Mouse (Mus musculus): ENCODE data around the gene Cnot10. TPM values are rescaled to one million over a fixed set of nuclear protein-coding genes. Genes with fewer than 3 reads are reported as not detected.

Gene Cnot10
- polyA plus RNA-seq, 1 experiment from 2014 or later: 50.0 TPM

DNA sequence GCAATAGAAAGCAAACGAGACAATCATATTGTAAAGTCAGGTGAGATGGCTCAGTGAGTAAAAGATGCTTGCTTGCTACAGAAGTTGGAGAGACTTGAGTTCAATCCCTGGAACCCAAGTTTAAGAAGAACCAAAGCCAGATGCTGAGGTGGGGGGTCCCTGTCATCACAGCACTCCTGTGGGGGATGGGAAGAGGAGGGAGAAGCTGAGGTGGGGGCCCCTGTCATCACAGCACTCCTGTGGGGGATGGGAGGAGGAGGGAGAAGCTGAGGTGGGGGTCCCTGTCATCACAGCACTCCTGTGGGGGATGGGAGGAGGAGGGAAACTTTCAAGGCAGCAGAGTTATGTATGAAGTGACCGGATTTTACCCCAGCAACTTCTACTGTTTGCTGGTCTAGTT, 33.6 kb upstream of the Cnot10 start:
- H3K9me3 ChIP-seq (ENCODE audit: control insufficient read depth, low read length): no peaks in the 10 kb centered on the region
- 48% methylated on average over 2 of the region's 2 CpGs for WGBS
- no peaks in the 10 kb centered on the region for H3K36me3 ChIP-seq (ENCODE audit: control insufficient read depth, insufficient read depth, low read length)
- H3K27ac ChIP-seq (ENCODE audit: low read length): no peak overlapping the region
- no peak overlapping the region for H3K4me2 ChIP-seq (ENCODE audit: low read depth, low read length)
- peaks cover 7% of the 10 kb centered on the region; the same call in 1 of the 2 replicates for H3K4me1 ChIP-seq (ENCODE audit: control insufficient read depth, insufficient read depth, low read length)
- H3K9ac ChIP-seq (ENCODE audit: low read depth, low read length): no peak overlapping the region
- no peak overlapping the region for H3K4me3 ChIP-seq (ENCODE audit: low read length)
- H3K27me3 ChIP-seq (replicated peaks; ENCODE audit: control insufficient read depth, insufficient read depth, low read length): no peaks in the 10 kb centered on the region
- ATAC-seq: no peak

- ATAC-seq: peak; percentile 63
- WGBS: 5% methylated on average over 24 of the region's 24 CpGs
- peak overlapping the region; percentile 36 for H3K4me3 ChIP-seq (ENCODE audit: low read length)
- H3K4me2 ChIP-seq (ENCODE audit: low read depth, low read length): peak overlapping the region; percentile 75
- no peaks in the 10 kb centered on the region for H3K36me3 ChIP-seq (ENCODE audit: control insufficient read depth, insufficient read depth, low read length)
- no peak overlapping the region for H3K27ac ChIP-seq (ENCODE audit: low read length)
- H3K27me3 ChIP-seq (replicated peaks; ENCODE audit: control insufficient read depth, insufficient read depth, low read length): no peaks in the 10 kb centered on the region
- peak overlapping the region; percentile 64 for H3K9ac ChIP-seq (ENCODE audit: low read depth, low read length)
- H3K4me1 ChIP-seq (ENCODE audit: control insufficient read depth, insufficient read depth, low read length): peaks cover 7% of the 10 kb centered on the region; the same call in 1 of the 2 replicates
- H3K9me3 ChIP-seq (ENCODE audit: control insufficient read depth, low read length): no peaks in the 10 kb centered on the region
These were observed 32.9 kb upstream of the Cnot10 start for GRCm38 (mm10) chr9:114672703-114673561.

DNA sequence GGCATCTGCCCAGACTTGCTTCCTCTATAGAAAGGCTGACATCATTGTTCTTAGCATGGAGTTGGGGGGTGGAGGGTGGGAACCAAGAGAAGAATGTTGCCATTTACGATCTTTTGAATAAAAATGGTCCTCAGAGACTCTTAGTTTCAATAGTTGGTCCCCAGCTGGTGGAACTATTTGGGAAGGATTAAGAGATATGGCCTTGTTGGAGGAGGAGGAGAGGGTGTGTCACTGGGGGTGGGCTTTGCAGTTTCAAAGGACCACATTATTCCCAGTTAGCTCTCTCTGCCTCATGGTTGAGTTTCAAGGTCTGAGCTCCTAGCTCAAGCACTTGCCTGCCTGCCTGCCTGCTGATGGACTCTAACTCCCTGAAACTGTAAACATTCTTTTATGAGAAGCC, 32.0 kb upstream of the Cnot10 start:
- peaks cover 7% of the 10 kb centered on the region; the same call in 1 of the 2 replicates for H3K4me1 ChIP-seq (ENCODE audit: control insufficient read depth, insufficient read depth, low read length)
- ATAC-seq: no peak
- H3K4me3 ChIP-seq (ENCODE audit: low read length): no peak overlapping the region
- H3K27me3 ChIP-seq (replicated peaks; ENCODE audit: control insufficient read depth, insufficient read depth, low read length): no peaks in the 10 kb centered on the region
- H3K9ac ChIP-seq (ENCODE audit: low read depth, low read length): no peak overlapping the region
- 68% methylated on average over 1 of the region's 1 CpGs for WGBS
- no peak overlapping the region for H3K27ac ChIP-seq (ENCODE audit: low read length)
- no peaks in the 10 kb centered on the region for H3K9me3 ChIP-seq (ENCODE audit: control insufficient read depth, low read length)
- H3K4me2 ChIP-seq (ENCODE audit: low read depth, low read length): no peak overlapping the region
- no peaks in the 10 kb centered on the region for H3K36me3 ChIP-seq (ENCODE audit: control insufficient read depth, insufficient read depth, low read length)

GRCm38 (mm10) chr9:114669011-114669410, 29.0 kb upstream of the Cnot10 start:
- Histone ChIP-seq H3K4me3 (ENCODE audit: low read length) (no peak overlapping the region), H3K36me3 (ENCODE audit: control insufficient read depth, insufficient read depth, low read length) (no peaks in the 10 kb centered on the region), H3K9me3 (ENCODE audit: control insufficient read depth, low read length) (no peaks in the 10 kb centered on the region), H3K9ac (ENCODE audit: low read depth, low read length) (no peak overlapping the region), H3K27me3 (replicated peaks; ENCODE audit: control insufficient read depth, insufficient read depth, low read length) (no peaks in the 10 kb centered on the region), H3K4me2 (ENCODE audit: low read depth, low read length) (no peak overlapping the region), H3K27ac (ENCODE audit: low read length) (no peak overlapping the region), H3K4me1 (ENCODE audit: control insufficient read depth, insufficient read depth, low read length) (peaks cover 7% of the 10 kb centered on the region; the same call in 1 of the 2 replicates)
- ATAC-seq: no peak
- 56% methylated on average over 5 of the region's 5 CpGs for WGBS

DNA sequence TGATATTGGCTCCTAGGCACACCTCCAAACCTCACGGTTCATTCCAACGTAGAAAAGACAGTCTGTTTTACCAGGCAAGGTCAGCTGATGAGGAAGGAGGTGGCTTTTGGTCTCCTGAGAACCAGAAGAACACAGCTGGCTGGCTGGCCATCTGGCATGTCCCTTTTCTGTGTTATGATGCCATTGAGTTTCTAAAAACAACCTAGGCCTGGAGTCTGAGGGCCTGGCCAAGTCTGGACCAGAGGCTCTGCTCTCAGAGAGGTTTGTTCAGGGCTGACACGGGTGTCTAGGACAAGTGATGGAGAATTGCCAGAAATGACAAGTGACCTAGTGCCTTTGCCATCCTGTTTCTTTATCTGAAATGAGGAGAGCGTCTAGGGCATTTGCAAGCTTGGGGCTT, 28.1 kb upstream of the Cnot10 start:
- ATAC-seq: no peak
- Histone ChIP-seq H3K36me3 (ENCODE audit: control insufficient read depth, insufficient read depth, low read length) (no peaks in the 10 kb centered on the region), H3K4me2 (ENCODE audit: low read depth, low read length) (no peak overlapping the region), H3K4me1 (ENCODE audit: control insufficient read depth, insufficient read depth, low read length) (peaks cover 4% of the 10 kb centered on the region; the same call in 1 of the 2 replicates), H3K9me3 (ENCODE audit: control insufficient read depth, low read length) (no peaks in the 10 kb centered on the region), H3K9ac (ENCODE audit: low read depth, low read length) (no peak overlapping the region), H3K27ac (ENCODE audit: low read length) (no peak overlapping the region), H3K27me3 (replicated peaks; ENCODE audit: control insufficient read depth, insufficient read depth, low read length) (no peaks in the 10 kb centered on the region), H3K4me3 (ENCODE audit: low read length) (no peak overlapping the region)
- WGBS: 77% methylated on average over 4 of the region's 4 CpGs

GRCm38 (mm10) chr9:114666858-114667257, 26.9 kb upstream of the Cnot10 start:
- H3K9ac ChIP-seq (ENCODE audit: low read depth, low read length): no peak overlapping the region
- no peak overlapping the region for H3K4me3 ChIP-seq (ENCODE audit: low read length)
- WGBS: 84% methylated on average over 10 of the region's 10 CpGs
- no peak for ATAC-seq
- H3K4me1 ChIP-seq (ENCODE audit: control insufficient read depth, insufficient read depth, low read length): peaks cover 2% of the 10 kb centered on the region; the same call in 1 of the 2 replicates
- no peak overlapping the region for H3K4me2 ChIP-seq (ENCODE audit: low read depth, low read length)
- no peaks in the 10 kb centered on the region for H3K27me3 ChIP-seq (replicated peaks; ENCODE audit: control insufficient read depth, insufficient read depth, low read length)
- H3K36me3 ChIP-seq (ENCODE audit: control insufficient read depth, insufficient read depth, low read length): no peaks in the 10 kb centered on the region
- no peaks in the 10 kb centered on the region for H3K9me3 ChIP-seq (ENCODE audit: control insufficient read depth, low read length)
- no peak overlapping the region for H3K27ac ChIP-seq (ENCODE audit: low read length)

- no peak overlapping the region for H3K4me3 ChIP-seq (ENCODE audit: low read length)
- peaks cover 3% of the 10 kb centered on the region; the same call in 1 of the 2 replicates for H3K4me1 ChIP-seq (ENCODE audit: control insufficient read depth, insufficient read depth, low read length)
- no peak overlapping the region for H3K9ac ChIP-seq (ENCODE audit: low read depth, low read length)
- H3K27ac ChIP-seq (ENCODE audit: low read length): no peak overlapping the region
- H3K36me3 ChIP-seq (ENCODE audit: control insufficient read depth, insufficient read depth, low read length): no peaks in the 10 kb centered on the region
- H3K9me3 ChIP-seq (ENCODE audit: control insufficient read depth, low read length): no peaks in the 10 kb centered on the region
- ATAC-seq: no peak
- H3K4me2 ChIP-seq (ENCODE audit: low read depth, low read length): no peak overlapping the region
- 79% methylated on average over 11 of the region's 11 CpGs for WGBS
- no peaks in the 10 kb centered on the region for H3K27me3 ChIP-seq (replicated peaks; ENCODE audit: control insufficient read depth, insufficient read depth, low read length)
These were observed 23.8 kb upstream of the Cnot10 start for GRCm38 (mm10) chr9:114663782-114664181.

- H3K9me3 ChIP-seq (ENCODE audit: control insufficient read depth, low read length): no peaks in the 10 kb centered on the region
- ATAC-seq: peak; percentile 63
- H3K4me2 ChIP-seq (ENCODE audit: low read depth, low read length): no peak overlapping the region
- no peaks in the 10 kb centered on the region for H3K36me3 ChIP-seq (ENCODE audit: control insufficient read depth, insufficient read depth, low read length)
- WGBS: 30% methylated on average over 7 of the region's 7 CpGs
- H3K9ac ChIP-seq (ENCODE audit: low read depth, low read length): no peak overlapping the region
- no peak overlapping the region for H3K4me3 ChIP-seq (ENCODE audit: low read length)
- H3K4me1 ChIP-seq (ENCODE audit: control insufficient read depth, insufficient read depth, low read length): peaks cover 3% of the 10 kb centered on the region; the same call in 1 of the 2 replicates
- H3K27ac ChIP-seq (ENCODE audit: low read length): no peak overlapping the region
- no peaks in the 10 kb centered on the region for H3K27me3 ChIP-seq (replicated peaks; ENCODE audit: control insufficient read depth, insufficient read depth, low read length)
These were observed 22.0 kb upstream of the Cnot10 start for GRCm38 (mm10) chr9:114661991-114662390.

DNA sequence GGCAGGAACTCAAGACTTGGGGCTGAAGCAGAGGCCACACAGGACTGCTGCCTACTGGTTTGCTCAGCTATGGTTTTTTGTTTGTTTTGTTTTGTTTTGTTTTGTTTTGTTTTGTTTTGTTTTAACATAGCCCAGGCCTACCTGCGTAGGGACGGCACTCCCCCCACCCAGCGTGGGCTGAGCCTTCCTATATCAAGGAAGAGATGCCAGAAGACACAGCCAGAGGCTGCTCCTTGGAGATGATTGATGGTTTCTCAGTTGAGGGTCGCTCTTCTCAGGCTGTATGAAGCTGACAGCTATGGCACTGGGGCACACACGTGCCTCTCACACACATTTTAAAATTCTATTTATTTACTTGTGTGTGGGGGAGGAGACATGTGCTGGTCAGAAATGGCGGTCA, 21.0 kb upstream of the Cnot10 start:
- H3K27ac ChIP-seq (ENCODE audit: low read length): no peak overlapping the region
- no peaks in the 10 kb centered on the region for H3K27me3 ChIP-seq (replicated peaks; ENCODE audit: control insufficient read depth, insufficient read depth, low read length)
- no peak overlapping the region for H3K4me2 ChIP-seq (ENCODE audit: low read depth, low read length)
- no peaks in the 10 kb centered on the region for H3K36me3 ChIP-seq (ENCODE audit: control insufficient read depth, insufficient read depth, low read length)
- H3K9me3 ChIP-seq (ENCODE audit: control insufficient read depth, low read length): no peaks in the 10 kb centered on the region
- WGBS: 69% methylated on average over 6 of the region's 6 CpGs
- peaks cover 3% of the 10 kb centered on the region; the same call in 1 of the 2 replicates for H3K4me1 ChIP-seq (ENCODE audit: control insufficient read depth, insufficient read depth, low read length)
- H3K9ac ChIP-seq (ENCODE audit: low read depth, low read length): no peak overlapping the region
- ATAC-seq: no peak
- no peak overlapping the region for H3K4me3 ChIP-seq (ENCODE audit: low read length)
